Mouse (Mus musculus): ENCODE measurements around the gene Elmo2. TPM values are rescaled to one million over a fixed set of nuclear protein-coding genes. Genes with fewer than 3 reads are reported as not detected.

The Elmo2 gene
- total and polyA plus RNA-seq, 3 experiments, result 9.0 to 11.7 (median 10.1) TPM

DNA sequence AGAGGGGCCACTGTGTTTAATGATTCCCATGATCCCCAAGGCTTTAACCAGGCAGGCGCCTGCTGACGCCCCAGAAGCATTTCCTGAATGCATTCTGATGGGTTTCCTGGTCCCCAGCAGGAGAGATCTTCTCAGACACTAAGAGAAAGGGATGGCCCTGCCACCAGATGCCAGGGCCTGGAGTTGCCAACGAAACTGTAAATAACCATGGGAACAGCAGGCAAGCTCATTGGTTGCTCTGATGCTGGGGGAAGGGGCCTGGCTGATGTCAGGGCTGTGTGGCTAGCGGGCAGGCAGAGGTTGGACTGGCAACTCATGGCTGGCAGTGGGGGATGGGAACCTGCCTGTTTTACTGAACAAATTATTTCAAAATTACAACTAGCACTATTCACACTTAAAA is 52.7 kb downstream of the Elmo2 start:
- dilution Hi-C loops (cut with MboI; ENCODE audit: extremely low pct_ligation_motif_present, extremely low pct_unique_long_range_greater_than_20kb, low sequenced_read_pairs), result no loop called here
- TF ChIP-seq ZNF384 (IDR thresholded peaks at IDR 0.05; ENCODE audit: low read depth, low read length), result no peak
- no peak for TF ChIP-seq BHLHE40 (IDR thresholded peaks at IDR 0.05; ENCODE audit: low read depth, low read length)
- no peak for TF ChIP-seq MAFK (IDR thresholded peaks at IDR 0.05; ENCODE audit: insufficient replicate concordance, low read length)
- no peak for TF ChIP-seq ZMIZ1 (IDR thresholded peaks at IDR 0.05; ENCODE audit: low read depth, low read length)
- TF ChIP-seq EP300 (IDR thresholded peaks at IDR 0.05; ENCODE audit: low read length), result no peak
- no peak for TF ChIP-seq CTCF (conservative IDR thresholded peaks at IDR 0.05 in 1 of 2, IDR thresholded peaks at IDR 0.05 in 1 of 2; ENCODE audit: low read depth in 2 of 2, low read length in 2 of 2)
- no peak for TF ChIP-seq ZKSCAN1 (IDR thresholded peaks at IDR 0.05; ENCODE audit: borderline replicate concordance, low read depth, low read length)
- TF ChIP-seq UBTF (IDR thresholded peaks at IDR 0.05; ENCODE audit: low read depth, low read length), result no peak
- no peak for TF ChIP-seq KAT2A (IDR thresholded peaks at IDR 0.05; ENCODE audit: insufficient replicate concordance, low read length)
- TF ChIP-seq RCOR1 (conservative IDR thresholded peaks at IDR 0.05; ENCODE audit: low read depth, low read length), result no peak
- TF ChIP-seq CHD1 (IDR thresholded peaks at IDR 0.05; ENCODE audit: low read depth, low read length), result no peak
- no peak for TF ChIP-seq POLR2AphosphoS2 (IDR thresholded peaks at IDR 0.05; ENCODE audit: low read depth, low read length)
- no peak for TF ChIP-seq MYC (IDR thresholded peaks at IDR 0.05; ENCODE audit: low read depth, low read length)
- TF ChIP-seq MEF2A (IDR thresholded peaks at IDR 0.05; ENCODE audit: borderline replicate concordance, low read depth, low read length), result no peak
- no peak for TF ChIP-seq ZC3H11A (IDR thresholded peaks at IDR 0.05; ENCODE audit: low read depth, low read length)
- in situ Hi-C loops (cut with MboI; ENCODE audit: low pct_ligation_motif_present, low pct_unique_long_range_greater_than_20kb, low sequenced_read_pairs), result loop anchor here (5.0 kb wide), 2 partner anchors 89 to 196 kb away; no protein-coding TSS in a partner anchor

DNA sequence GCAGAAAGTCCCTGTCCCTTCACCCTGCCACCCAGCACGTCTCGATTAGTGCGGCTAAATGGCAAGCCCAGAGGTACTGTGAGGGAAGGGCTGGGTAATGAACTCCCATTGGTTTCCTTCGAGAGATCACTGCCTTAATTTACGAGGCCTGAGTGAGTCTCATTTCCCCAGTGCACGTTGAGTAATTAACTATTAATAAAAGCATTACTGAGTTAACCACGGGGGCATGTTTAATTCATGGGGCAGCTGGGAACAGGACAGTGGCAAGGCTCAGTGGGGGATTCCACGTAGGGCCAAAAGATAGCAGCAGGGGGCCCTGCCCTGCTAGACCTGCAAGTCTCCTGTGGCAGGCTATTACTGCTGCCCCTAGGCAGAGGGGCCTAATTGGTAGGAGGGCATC is 55.0 kb downstream of the Elmo2 start:
- in situ Hi-C loops (cut with MboI; ENCODE audit: low pct_ligation_motif_present, low pct_unique_long_range_greater_than_20kb, low sequenced_read_pairs), result loop anchor here (5.0 kb wide), 2 partner anchors 91 to 194 kb away; no protein-coding TSS in a partner anchor
- dilution Hi-C loops (cut with MboI; ENCODE audit: extremely low pct_ligation_motif_present, extremely low pct_unique_long_range_greater_than_20kb, low sequenced_read_pairs), result no loop called here

More for the DNA sequence above, 52.7 kb downstream of the Elmo2 start:
- peaks cover 18% of the 10 kb centered on the region for H3K27me3 ChIP-seq (replicated peaks)
- peaks cover 5 to 18% of the 10 kb centered on the region in 2 experiments for H3K4me1 ChIP-seq (ENCODE audit: control insufficient read depth in 1 of 2, insufficient read depth in 2 of 2)
- H3K4me3 ChIP-seq (replicated peaks in 1 of 3; ENCODE audit: low read depth in 2 of 3, low read length in 2 of 3, poor library complexity in 1 of 3), result no peak overlapping the region
- no peak overlapping the region for H3K9ac ChIP-seq (ENCODE audit: insufficient read depth, low read depth)
- no peak overlapping the region for H3K27ac ChIP-seq (ENCODE audit: insufficient read depth, low read depth)
- no peak for DNase-seq (ENCODE audit: extremely low read depth)
- peaks cover 16 to 27% of the 10 kb centered on the region in 2 experiments for H3K36me3 ChIP-seq (replicated peaks in 1 of 2; ENCODE audit: control insufficient read depth in 1 of 2, insufficient read depth in 1 of 2, low read length in 1 of 2)
- H3K9me3 ChIP-seq (replicated peaks; ENCODE audit: low read length), result no peaks in the 10 kb centered on the region
- no peak overlapping the region for H3K4me2 ChIP-seq (ENCODE audit: insufficient read depth, low read depth, poor library complexity, severe bottlenecking)
- no peaks in the 10 kb centered on the region for H3K79me2 ChIP-seq (replicated peaks; ENCODE audit: control insufficient read depth, extremely low read depth, insufficient read depth, poor library complexity, severe bottlenecking)

More for the DNA sequence above, 55.0 kb downstream of the Elmo2 start:
- no peak overlapping the region for H3K9ac ChIP-seq (ENCODE audit: insufficient read depth, low read depth)
- H3K79me2 ChIP-seq (replicated peaks; ENCODE audit: control insufficient read depth, extremely low read depth, insufficient read depth, poor library complexity, severe bottlenecking), result no peaks in the 10 kb centered on the region
- no peak overlapping the region for H3K4me3 ChIP-seq (replicated peaks in 1 of 3; ENCODE audit: low read depth in 2 of 3, low read length in 2 of 3, poor library complexity in 1 of 3)
- peaks cover 37% of the 10 kb centered on the region for H3K27me3 ChIP-seq (replicated peaks)
- TF ChIP-seq CHD2 (IDR thresholded peaks at IDR 0.05; ENCODE audit: low read length), result no peak
- no peak for TF ChIP-seq POLR2A (IDR thresholded peaks at IDR 0.05; ENCODE audit: low read depth, low read length)
- TF ChIP-seq PAX5 (IDR thresholded peaks at IDR 0.05; ENCODE audit: low read length), result no peak
- no peak for TF ChIP-seq USF1 (IDR thresholded peaks at IDR 0.05; ENCODE audit: low read depth, low read length)
- no peak for TF ChIP-seq E2F4 (IDR thresholded peaks at IDR 0.05; ENCODE audit: insufficient replicate concordance, low read depth, low read length)
- no peak for TF ChIP-seq JUND (conservative IDR thresholded peaks at IDR 0.05; ENCODE audit: low read depth, low read length)
- no peak for TF ChIP-seq KAT2A (IDR thresholded peaks at IDR 0.05; ENCODE audit: insufficient replicate concordance, low read length)
- no peak for TF ChIP-seq MAX (IDR thresholded peaks at IDR 0.05; ENCODE audit: low read length)
- no peaks in the 10 kb centered on the region for H3K9me3 ChIP-seq (replicated peaks; ENCODE audit: low read length)
- no peak overlapping the region for H3K4me2 ChIP-seq (ENCODE audit: insufficient read depth, low read depth, poor library complexity, severe bottlenecking)
- peaks cover 5 to 18% of the 10 kb centered on the region in 2 experiments for H3K4me1 ChIP-seq (ENCODE audit: control insufficient read depth in 1 of 2, insufficient read depth in 2 of 2)
- H3K36me3 ChIP-seq (replicated peaks in 1 of 2; ENCODE audit: control insufficient read depth in 1 of 2, insufficient read depth in 1 of 2, low read length in 1 of 2), result peaks cover 0 to 4% of the 10 kb centered on the region in 2 experiments
- H3K27ac ChIP-seq (ENCODE audit: insufficient read depth, low read depth), result no peak overlapping the region
- DNase-seq (ENCODE audit: extremely low read depth), result no peak
